Mouse (Mus musculus) embryonic facial prominence, embryonic 14.5 days (tissue): Measurements from ENCODE around the gene Stx12. TPM values are rescaled to one million over a fixed set of nuclear protein-coding genes. Genes with fewer than 3 reads are reported as not detected.
"Not testable (repeated sequence)": the region's sequence is repeated elsewhere in the genome, so short reads cannot be mapped to it uniquely, and the experiment has no call there.

ENCODE experiments used
- ATAC-seq: fragments of 200-750 bp; cut with Nextera tagmentation; 2 replicates; pipeline ENCODE4 v1.8.0; 2017; ENCODE audit warnings: low read depth, moderate number of reproducible peaks, moderate TSS enrichment
- DNase-seq: peaks from one replicate; pipeline ENCODE4 v3.0.0-alpha.2; 2015; ENCODE audit warnings: low spot score
- H3K27ac ChIP-seq: fragments of 300-500 bp; sonication (generic); replicated peaks from 2 replicates; pipeline ENCODE4 v1.5.1; 2014; ENCODE audit warnings: low read depth, mild to moderate bottlenecking, low read length, moderate library complexity
- H3K27me3 ChIP-seq: fragments of 300-500 bp; sonication (generic); replicated peaks from 2 replicates; pipeline ENCODE4 v1.6.1; 2014; ENCODE audit warnings: low read length; ENCODE audit not compliant: control insufficient read depth, insufficient read depth
- H3K36me3 ChIP-seq: fragments of 300-500 bp; sonication (generic); 2 replicates; pipeline ENCODE4 v1.6.1; 2014; ENCODE audit warnings: low read length, mixed read lengths; ENCODE audit not compliant: control insufficient read depth, insufficient read depth
- H3K4me1 ChIP-seq: fragments of 300-500 bp; sonication (generic); 2 replicates; pipeline ENCODE4 v1.6.1; 2014; ENCODE audit warnings: antibody characterized with exemption, low read length; ENCODE audit not compliant: control insufficient read depth, insufficient read depth
- H3K4me2 ChIP-seq: fragments of 300-500 bp; sonication (generic); 2 replicates; pipeline ENCODE4 v1.6.1; 2014; ENCODE audit warnings: low read depth, mild to moderate bottlenecking, low read length, moderate library complexity, mixed read lengths
- H3K4me3 ChIP-seq: fragments of 300-500 bp; sonication (generic); 2 replicates; pipeline ENCODE4 v1.5.1; 2014; ENCODE audit warnings: low read depth, mild to moderate bottlenecking, low read length
- H3K9ac ChIP-seq: fragments of 300-500 bp; sonication (generic); 2 replicates; pipeline ENCODE4 v1.6.1; 2014; ENCODE audit warnings: low read depth, mild to moderate bottlenecking, low read length, moderate library complexity, mixed read lengths
- H3K9me3 ChIP-seq: fragments of 300-500 bp; sonication (generic); 2 replicates; pipeline ENCODE4 v1.6.1; 2016; ENCODE audit warnings: low read length; ENCODE audit not compliant: control insufficient read depth
- WGBS: fragments of 180-500 bp; shearing (Covaris S2); extraction: QIAGEN DNeasy Blood & Tissue Kit; methylation state at CpG from one replicate; pipeline ENCODE4 v1.1.7; 2014; 5-methylcytosine and 5-hydroxymethylcytosine counted together
- polyA plus RNA-seq: library from polyadenylated mRNA; unstranded; fragments of >200 nt; fragmentation: Nextera tagmentation; extraction: Ambion mirVana; gene quantifications from 2 replicates; pipeline ENCODE4 v1.2.1, GENCODE M21; 2014

The Stx12 gene
- polyA plus RNA-seq = 69.2 and 73.2 TPM in 2 replicates

DNA sequence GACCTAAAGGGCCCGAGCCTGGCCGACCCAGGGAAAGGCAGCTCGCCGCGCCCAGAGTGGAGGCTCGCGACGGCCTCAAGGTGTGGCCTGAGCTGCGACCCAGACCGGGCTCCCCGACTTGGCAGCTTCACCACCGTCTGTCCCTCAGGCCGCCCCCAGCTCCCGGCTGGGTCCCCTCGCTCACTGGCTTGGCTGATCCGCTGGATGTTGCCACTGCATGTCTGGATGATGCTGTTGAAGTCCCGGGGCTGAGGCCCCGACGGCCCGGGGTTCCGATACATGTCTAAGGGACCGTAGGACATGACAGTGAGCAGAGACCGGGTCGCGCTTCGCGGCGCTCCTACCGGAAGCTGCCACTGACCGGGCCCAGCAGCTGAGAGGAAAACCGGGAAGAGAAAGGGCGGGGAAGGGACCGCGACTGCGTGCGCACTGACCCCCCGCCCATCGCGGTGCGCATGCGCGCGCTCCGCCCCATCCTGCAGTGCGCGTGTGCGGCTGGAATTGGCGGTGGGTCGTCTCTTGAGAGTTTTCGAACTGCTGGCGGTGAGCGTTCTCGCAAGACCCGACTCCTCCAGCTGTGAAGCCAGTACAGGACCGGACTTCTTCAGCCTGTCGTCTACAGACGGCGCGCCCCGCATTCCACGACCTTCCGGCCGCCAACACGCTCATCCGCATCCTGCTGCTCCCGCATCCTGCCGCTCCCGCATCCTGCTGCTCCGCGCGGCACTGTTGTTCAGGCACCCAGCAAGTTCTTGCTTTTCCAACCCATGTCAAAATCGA is at the start of gene Stx12:
Stx12 (minus strand) TSS at position 446 of the 780 bp plus-strand sequence.
- Histone ChIP-seq H3K9ac (peak within 1 kb of the TSS; percentile 95), H3K27me3 (no peaks in the 10 kb centered on the region), H3K4me1 (peaks cover 13% of the 10 kb centered on the region; the same call in 1 of the 2 replicates), H3K4me2 (peak within 1 kb of the TSS; percentile 88), H3K27ac (peak within 1 kb of the TSS; percentile 80), H3K36me3 (peaks cover 21% of the 10 kb centered on the region), H3K4me3 (peak within 1 kb of the TSS; percentile 99), H3K9me3 (no peaks in the 10 kb centered on the region)
- DNase-seq (peak; percentile 95), ATAC-seq (peak; percentile 96)
- WGBS = 0% methylated on average over 46 of the region's 72 CpGs

DNA sequence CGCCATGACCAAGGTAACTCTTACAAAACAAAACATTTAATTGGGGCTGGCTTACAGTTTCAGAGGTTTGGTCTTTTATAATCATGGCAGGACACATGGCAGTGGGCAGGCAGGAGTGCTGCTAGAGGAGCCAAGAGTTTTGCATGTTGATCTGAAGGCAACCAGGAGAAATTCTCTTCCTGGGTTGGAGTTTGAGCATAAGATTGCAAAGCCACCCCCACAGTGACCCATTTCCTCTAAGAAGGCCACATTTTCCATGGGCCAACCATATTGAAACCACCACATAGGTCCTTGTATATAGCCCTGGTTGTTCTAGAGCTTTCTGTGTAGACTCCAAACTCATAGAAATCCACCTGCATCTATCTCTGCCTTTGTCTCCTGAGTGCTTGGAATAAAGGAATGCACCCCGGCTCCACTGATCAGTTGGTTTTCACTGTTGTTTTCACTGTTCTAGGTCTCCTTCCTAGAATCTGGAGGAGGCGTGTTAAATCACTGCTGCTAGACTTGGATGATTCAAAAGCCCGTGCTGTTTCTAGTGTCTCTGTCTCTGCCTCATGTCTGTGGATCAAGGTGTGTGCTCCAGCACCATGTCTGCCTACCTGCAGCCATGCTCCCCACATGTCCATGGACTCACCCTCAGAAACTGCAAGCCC is 48.6 kb upstream of the Stx12 start:
- 79% methylated on average over 4 of the region's 4 CpGs for WGBS
- Histone ChIP-seq H3K4me3 (no peak overlapping the region), H3K9me3 (no peaks in the 10 kb centered on the region), H3K9ac (no peak overlapping the region), H3K4me2 (no peak overlapping the region), H3K4me1 (no peaks in the 10 kb centered on the region), H3K27ac (no peak overlapping the region), H3K27me3 (no peaks in the 10 kb centered on the region), H3K36me3 (no peaks in the 10 kb centered on the region)
- DNase-seq = no peak
- ATAC-seq = no peak

DNA sequence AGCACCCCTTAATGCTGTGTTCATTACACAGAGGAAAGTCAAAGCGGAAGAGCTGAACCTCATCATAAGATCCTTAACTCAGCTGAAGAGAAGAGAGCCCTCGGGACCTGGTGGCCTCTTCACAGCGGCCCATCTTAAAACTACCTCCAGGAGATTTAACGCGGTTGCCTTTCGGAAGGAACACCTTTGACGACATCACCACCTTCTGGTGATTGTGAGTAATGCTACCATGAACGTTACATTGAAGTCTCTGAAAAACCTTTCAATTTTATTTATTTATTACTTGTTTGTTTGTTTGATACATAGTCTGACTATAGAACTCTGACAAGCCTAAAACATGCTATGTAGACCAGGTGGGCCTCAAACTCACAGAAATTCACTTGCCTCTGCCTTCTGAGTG is 46.5 kb upstream of the Stx12 start:
- no peak overlapping the region for H3K27ac ChIP-seq
- no peak overlapping the region for H3K4me3 ChIP-seq
- no peak overlapping the region for H3K9ac ChIP-seq
- H3K9me3 ChIP-seq = no peaks in the 10 kb centered on the region
- no peaks in the 10 kb centered on the region for H3K27me3 ChIP-seq
- ATAC-seq (no peak), DNase-seq (peak; percentile 57)
- no peaks in the 10 kb centered on the region for H3K36me3 ChIP-seq
- WGBS = 7% methylated on average over 8 of the region's 8 CpGs
- no peak overlapping the region for H3K4me2 ChIP-seq
- no peaks in the 10 kb centered on the region for H3K4me1 ChIP-seq

DNA sequence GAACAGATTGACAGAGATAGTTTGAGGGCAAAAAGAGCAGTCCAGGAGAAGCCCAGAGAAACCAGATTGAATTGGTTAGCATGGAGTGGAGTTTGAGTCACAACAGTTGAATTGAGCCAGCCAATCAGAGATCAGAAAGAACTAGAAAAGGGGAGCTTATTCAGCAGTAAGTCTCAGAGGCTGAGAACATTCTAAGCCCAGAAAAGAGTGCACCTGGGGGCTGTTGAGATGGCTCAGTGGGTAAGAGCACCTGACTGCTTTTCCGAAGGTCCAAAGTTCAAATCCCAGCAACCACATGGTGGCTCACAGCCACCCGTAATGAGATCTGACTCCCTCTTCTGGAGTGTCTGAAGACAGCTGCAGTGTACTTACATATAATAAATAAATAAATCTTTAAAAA is 42.2 kb upstream of the Stx12 start:
- not testable (repeated sequence) for H3K4me1 ChIP-seq, H3K9ac ChIP-seq, H3K36me3 ChIP-seq, ATAC-seq, DNase-seq, H3K27ac ChIP-seq, H3K4me3 ChIP-seq, H3K4me2 ChIP-seq, H3K9me3 ChIP-seq, H3K27me3 ChIP-seq
- 79% methylated on average over 2 of the region's 2 CpGs for WGBS

DNA sequence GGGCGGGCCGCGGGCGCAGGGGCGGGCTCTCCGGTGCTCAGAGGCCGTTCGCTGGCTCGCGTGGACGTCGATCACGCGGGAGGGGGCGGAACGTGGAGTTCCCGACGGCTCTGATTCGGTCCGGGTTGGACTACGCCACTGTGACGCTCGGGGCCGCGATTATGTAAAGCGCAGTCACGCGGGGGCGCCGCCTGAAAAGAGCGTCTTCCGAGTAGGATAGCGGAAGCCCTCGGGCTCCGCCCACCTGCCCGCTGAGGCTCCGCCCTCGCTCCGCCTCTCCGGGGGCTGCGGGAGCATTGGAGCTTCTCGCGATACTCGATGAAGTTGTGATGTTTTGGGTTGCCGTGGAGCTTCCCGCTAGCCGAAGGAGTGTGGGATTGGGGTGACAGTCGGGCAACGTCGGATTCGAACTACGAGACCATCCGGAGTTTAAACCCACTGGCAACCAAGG is 38.3 kb upstream of the Stx12 start, which contains the start of gene Fam76a:
Fam76a (minus strand) TSS at position 1 of the 451 bp plus-strand sequence.
- H3K9ac ChIP-seq = peak within 1 kb of the TSS; percentile 91
- WGBS = under 1% methylated on average over 31 of the region's 53 CpGs

DNA sequence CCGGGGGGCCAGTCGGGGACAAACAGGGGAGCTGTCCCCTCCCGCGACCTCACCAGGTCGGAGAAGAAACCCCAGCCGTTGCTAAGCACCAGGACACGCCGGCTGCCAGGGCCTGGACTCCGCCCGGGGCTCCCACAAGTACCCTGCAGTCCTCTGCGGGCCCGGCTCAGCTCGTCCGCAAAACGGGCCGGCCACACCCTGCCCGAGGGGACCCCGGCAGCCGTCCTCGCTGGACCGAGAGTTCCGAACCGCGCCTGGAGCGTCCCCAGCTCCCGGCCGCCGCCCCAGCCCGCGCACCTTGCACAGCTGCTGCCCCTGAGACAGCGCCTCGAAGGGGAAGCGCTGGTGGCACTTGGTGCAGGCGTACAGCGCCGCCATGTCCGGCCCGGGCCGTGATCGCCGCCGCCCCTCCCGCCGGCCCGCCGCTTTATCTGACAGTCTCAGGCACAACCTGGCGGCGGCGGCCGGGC is 37.8 kb upstream of the Stx12 start:
- Histone ChIP-seq H3K9me3 (no peaks in the 10 kb centered on the region), H3K27me3 (no peaks in the 10 kb centered on the region), H3K4me2 (peak overlapping the region; percentile 61), H3K4me1 (peaks cover 5% of the 10 kb centered on the region; the same call in 1 of the 2 replicates), H3K27ac (peak overlapping the region; percentile 81; the same call in 1 of the 2 replicates), H3K4me3 (peak overlapping the region; percentile 99), H3K9ac (peak overlapping the region; percentile 91), H3K36me3 (peaks cover 22% of the 10 kb centered on the region)
- ATAC-seq (peak; percentile 23), DNase-seq (peak; percentile 29)
- WGBS = 3% methylated on average over 14 of the region's 50 CpGs

More for the DNA sequence above, 38.3 kb upstream of the Stx12 start, which contains the start of gene Fam76a:
- Histone ChIP-seq H3K4me1 (peaks cover 5% of the 10 kb centered on the region; the same call in 1 of the 2 replicates), H3K9me3 (no peaks in the 10 kb centered on the region), H3K27me3 (no peaks in the 10 kb centered on the region), H3K27ac (peak within 1 kb of the TSS; percentile 83), H3K4me2 (peak within 1 kb of the TSS; percentile 78), H3K4me3 (peak within 1 kb of the TSS; percentile 99), H3K36me3 (peaks cover 20% of the 10 kb centered on the region)
- ATAC-seq (peak; percentile 99), DNase-seq (peak; percentile 100)

DNA sequence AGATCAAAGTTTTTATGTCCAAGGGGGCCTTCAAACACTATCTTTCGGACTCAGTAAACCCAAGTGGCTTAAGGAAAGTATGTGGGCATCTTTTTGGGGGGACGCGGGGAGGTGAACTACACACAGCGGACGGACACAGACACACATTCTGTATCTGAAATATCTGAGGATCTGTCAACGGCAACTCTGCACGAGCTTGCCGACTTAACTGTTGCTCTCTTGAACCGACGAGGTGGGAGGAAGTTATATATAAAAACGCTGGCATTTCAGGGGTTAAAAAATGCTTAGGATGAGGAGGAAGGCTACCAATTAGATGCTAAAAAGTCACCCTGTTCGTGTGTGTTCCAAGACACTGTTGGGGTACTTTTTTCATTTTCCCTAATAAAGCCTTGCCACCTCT is 37.2 kb upstream of the Stx12 start:
- ATAC-seq (no peak), DNase-seq (no peak)
- WGBS = 38% methylated on average over 12 of the region's 12 CpGs
- Histone ChIP-seq H3K9ac (peak overlapping the region; percentile 91), H3K4me1 (peaks cover 5% of the 10 kb centered on the region; the same call in 1 of the 2 replicates), H3K9me3 (no peaks in the 10 kb centered on the region), H3K27ac (no peak overlapping the region), H3K36me3 (peaks cover 28% of the 10 kb centered on the region), H3K4me2 (peak overlapping the region; percentile 61), H3K27me3 (no peaks in the 10 kb centered on the region), H3K4me3 (peak overlapping the region; percentile 99)

DNA sequence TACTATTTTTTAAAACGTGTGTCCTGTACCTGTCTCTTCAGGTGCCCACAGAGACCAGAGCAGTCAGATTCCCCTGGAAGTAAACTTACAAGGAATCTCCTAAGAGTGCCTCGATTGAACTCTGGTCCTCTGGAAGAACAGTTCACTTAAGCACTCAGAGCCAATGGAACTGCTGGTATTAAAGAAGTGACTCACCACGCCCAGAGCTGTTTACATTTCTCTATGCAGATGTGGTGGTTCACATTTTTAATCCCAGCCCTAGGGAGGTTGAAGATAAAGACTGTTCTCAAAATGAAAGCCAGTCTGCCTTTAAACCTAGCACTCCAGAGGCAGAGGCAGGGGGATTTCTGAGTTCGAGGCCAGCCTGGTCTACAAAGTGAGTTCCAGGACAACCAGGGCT is 35.9 kb upstream of the Stx12 start:
- Histone ChIP-seq H3K4me2 (no peak overlapping the region), H3K27me3 (no peaks in the 10 kb centered on the region), H3K36me3 (peaks cover 41% of the 10 kb centered on the region), H3K9ac (no peak overlapping the region), H3K27ac (no peak overlapping the region), H3K4me3 (no peak overlapping the region), H3K4me1 (peaks cover 5% of the 10 kb centered on the region; the same call in 1 of the 2 replicates), H3K9me3 (no peaks in the 10 kb centered on the region)
- no peak for DNase-seq
- no peak for ATAC-seq
- 91% methylated on average over 4 of the region's 4 CpGs for WGBS
